Mouse (Mus musculus) embryo, embryonic 10 days (tissue): ENCODE measurements around the gene Cdk5r1.
"Not testable (repeated sequence)": the region's sequence is repeated elsewhere in the genome, so short reads cannot be mapped to it uniquely, and the experiment has no call there.

ENCODE experiments used
- DNase-seq: peaks from one replicate; pipeline ENCODE4 v3.0.0-alpha.2; 2015; ENCODE audit warnings: low spot score

The Cdk5r1 gene

DNA sequence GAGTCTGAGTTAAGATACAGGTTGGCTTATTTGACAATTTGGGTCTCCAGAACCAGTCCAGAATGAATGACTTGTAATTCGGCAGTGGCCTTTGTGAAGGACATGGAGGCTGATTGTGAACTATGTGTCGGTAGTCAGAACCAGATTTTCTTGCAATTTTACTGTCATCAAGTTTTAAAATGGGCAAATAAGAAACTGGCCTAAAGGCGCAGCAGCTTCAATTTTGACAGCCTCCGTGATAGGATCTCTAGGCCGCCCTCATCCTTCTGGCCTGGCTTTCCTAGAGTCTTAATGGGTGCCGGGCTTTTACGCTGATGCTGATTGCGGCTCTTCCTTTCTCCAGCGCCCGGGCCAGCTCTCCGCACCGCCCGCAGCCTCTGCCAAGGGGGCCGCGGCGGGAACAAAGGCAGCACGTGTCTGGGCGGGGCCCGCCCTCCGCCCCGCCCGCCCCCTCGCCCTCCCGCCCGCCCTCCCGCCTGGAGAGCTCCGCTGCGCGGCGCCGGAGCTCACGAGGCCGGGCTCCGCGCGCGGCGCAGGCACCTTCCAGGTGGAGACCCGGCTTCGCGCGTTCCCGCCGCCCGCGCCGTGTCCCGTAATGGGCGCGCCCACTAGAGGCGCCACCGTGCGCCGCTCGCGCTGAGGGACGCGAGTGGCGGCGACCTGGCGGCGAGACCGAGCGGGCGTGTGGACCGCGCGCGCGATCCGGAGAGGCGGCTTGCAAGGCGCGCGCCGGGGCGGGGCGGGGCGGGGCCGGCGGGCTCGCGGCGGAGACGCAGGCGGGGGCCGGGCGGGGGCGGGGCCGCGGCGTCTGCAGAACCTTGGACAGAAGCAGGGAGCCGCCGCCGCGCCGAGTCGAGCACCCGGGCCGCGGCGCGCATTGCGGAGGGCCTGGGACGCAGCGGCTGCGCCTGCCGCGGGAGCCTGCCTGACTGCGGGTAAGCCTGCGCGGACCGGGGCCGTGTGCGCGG lies at the start of gene Cdk5r1:
Gene Cdk5r1 (plus strand): TSS at position 802 of the 968 bp plus-strand sequence.
- peak; percentile 90 for DNase-seq

DNA sequence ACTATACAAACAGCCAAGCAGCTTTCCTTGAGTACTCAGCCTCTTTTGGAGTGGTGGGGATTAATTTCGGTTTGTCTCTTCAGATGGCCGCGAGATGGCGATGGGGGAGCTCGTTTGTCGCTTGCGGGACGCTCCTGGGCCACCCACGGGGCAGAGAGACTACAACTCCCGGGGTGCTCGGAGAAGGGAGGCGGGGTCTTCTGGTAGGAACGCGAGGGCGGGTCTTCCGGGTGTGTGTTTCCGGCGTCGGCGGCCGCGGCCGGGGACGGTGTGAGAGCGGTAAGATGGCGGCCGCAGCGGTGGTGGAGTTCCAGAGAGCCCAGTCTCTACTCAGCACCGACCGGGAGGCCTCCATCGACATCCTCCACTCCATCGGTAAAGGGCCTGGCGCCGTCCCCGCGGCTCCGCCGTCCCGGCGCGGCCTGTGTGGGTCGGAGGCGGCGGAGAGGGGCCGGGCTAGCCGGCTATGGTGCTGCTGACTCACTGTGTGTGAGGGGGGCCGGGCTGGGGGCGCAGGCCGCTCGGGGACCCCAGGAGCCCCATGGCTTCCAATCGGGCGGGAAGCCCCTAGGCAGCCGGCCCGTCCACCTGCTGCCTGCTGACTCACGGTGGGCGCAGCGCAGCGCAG lies 48.3 kb upstream of the Cdk5r1 start, which contains the start of gene Psmd11:
Gene Psmd11 (plus strand): TSS at position 235 of the 628 bp plus-strand sequence.
- peak; percentile 98 for DNase-seq

DNA sequence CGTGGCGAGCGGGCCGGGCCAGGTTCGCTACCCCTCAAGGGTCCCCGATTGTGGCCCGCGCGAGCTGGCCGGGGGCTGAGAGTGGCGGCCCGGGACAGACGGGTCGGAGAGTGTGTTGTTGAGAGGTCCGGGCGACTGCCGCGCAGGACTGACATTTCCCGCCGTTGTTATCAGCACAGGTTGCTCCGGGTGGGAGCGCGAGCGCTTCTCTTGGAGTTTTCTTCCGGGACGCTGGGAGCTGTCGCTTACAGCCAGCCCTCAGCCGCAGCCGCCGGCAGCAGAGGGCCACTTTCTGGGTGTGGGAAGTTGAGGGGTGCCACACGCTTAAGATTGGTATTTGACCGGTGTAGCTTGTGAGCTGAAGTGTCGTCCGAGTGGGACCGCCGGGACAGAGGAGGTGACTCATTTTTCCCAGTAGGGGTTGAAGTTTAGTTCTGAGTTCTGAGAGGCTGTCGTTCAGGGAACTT lies 47.8 kb upstream of the Cdk5r1 start:
- peak; percentile 34 for DNase-seq

DNA sequence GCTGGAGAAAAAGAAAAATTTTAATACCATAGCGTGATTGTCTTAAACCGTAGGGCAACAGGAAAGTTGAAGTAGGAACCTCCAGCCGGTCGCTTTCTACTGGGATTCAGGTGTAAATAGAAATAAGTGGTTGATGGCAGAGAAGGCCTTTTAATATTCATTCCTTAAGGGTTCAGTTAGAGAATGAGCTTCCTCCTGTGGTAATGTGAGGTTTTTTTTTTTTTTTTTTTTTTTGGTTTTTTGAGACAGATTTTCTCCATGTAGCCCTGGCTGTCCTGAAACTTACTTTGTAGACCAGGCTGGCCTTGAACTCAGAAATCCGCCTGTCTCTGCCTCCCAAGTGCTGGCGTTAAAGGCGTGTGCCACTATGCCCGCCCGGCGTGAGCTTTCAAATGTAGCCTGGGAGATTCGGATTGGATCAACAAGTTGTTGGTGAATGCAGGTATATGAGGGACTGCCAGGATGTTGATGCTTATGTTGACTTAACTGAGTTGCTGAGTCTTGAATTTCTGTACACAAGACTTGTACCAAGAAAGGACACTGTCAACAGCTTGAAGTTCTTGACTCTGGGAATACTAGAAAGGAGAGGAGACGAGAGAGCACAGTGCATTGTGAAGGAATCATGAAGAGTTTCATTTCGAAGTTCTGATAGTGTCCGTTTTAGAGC lies 47.2 kb upstream of the Cdk5r1 start:
- no peak for DNase-seq

DNA sequence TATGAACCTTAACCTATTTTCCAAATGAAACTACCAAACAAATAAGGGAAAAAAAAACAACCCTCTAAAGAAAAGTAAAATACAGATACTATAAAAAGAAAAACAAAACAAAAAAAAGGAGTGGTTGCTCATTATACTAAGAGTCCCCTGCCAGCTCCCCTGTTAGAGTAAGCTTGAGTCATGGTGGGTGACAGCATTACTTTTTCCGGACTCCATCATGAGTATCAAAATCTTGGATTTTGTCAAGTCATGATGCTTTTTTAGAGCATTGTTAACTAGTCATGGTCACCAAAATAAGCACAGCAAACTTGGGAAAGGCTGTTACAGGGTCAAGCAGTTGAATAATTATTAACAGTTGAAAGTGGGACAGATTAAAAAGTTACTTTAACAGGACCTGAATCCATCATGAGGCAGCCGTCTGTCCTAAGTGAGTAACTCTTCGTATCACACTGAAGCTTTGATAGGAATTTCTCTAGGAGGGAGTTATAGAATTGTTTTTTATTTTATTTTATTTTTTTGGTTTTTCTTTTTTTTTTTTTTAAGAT lies 46.4 kb upstream of the Cdk5r1 start:
- DNase-seq, result no peak

DNA sequence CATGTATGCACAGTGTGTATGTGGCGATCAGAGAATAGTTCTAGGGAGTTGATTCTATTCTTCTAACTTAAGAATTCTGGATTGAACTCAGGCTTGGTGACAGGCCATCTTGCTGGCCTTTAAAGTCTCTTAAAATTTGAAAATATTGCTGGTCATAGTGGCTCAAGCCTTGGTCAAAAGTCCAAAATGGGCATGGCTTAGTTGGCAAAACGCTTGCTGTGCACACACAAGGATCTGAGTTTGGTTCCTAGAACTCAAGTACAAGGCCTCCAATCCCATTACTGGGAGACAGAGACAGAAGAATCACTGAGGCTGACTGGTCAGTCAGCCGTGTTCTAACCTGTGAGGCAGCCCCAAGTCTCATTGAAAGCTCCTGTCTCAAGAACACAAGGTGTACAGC lies 29.9 kb upstream of the Cdk5r1 start:
- DNase-seq, result no peak

DNA sequence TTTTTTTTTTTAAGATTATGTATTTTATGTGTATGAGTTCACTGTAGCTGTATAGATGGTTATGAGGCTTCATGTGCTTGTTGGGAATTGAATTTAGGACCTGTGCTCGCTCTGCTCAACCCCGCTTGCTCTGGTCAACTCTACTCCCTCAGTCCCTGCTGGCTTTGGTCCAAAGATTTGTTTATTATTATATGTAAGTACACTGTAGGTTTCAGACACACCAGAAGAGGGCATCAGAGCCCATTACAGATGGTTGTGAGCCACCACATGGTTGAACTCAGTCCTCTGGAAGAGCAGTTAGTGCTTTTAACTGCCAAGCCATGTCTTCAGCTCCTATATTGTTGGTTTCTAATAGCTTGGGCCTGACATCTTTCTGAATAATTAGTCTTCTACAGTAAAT lies 27.0 kb upstream of the Cdk5r1 start:
- DNase-seq, result no peak

DNA sequence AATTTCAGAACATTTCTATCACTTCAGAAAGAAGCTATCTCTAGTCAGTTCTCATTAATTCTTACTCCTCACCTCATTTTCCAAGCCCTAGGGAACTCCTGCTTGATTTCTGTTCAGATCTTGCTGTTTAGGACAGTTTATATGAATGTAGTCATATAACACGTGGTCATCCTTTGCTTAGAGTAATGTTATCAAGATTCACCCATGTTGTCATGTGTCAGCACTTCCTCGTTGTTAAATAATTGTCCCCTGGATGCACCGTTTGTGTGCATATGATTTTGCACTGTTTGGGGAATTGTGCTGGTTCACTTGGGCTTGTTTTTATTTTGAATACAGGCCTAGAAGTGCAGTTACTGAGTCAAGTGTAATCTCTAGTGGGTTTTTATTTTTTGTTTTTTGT lies 24.6 kb upstream of the Cdk5r1 start:
- DNase-seq, result no peak

DNA sequence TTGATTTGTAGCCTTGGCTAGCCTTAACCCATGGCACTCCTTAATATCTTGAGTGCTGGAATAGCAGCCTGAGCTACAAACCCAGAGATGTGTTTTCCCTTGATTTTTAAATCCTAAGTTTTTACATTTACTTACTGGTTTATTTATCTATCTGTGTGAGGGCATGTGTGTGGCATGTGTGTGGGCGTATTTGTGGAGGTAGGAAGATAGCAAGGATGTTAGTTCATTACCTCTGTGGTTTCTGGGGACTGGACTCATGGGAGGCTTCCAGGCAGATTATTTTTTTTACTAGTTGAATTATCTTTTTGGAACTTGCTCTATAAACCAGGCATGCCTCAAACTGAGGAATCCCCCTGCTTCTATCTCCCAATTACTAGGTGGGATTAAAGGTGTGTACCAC lies 23.6 kb upstream of the Cdk5r1 start:
- no peak for DNase-seq

DNA sequence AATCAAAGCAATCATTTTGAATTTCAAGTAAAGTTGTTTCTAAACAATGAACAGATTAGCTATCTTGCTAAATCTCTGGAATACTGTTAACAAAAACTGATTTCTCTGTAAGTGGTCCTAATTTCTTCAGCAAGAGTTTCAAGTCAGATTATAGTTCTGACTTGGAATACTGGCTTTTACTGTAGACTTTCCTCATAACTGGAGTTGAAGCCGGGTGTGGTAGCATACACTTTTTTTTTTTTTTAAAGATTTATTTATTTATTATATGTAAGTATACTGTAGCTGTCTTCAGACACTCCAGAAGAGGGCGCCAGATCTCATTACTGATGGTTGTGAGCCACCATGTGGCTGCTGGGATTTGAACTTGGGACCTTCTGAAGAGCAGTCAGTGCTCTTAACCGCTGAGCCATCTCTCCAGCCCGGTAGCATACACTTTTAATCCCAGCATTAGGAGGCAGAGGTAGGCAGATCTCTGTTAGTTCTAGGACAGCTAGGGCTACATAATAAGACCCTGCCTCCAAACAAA lies 13.2 kb upstream of the Cdk5r1 start:
- DNase-seq, result not testable (repeated sequence)

DNA sequence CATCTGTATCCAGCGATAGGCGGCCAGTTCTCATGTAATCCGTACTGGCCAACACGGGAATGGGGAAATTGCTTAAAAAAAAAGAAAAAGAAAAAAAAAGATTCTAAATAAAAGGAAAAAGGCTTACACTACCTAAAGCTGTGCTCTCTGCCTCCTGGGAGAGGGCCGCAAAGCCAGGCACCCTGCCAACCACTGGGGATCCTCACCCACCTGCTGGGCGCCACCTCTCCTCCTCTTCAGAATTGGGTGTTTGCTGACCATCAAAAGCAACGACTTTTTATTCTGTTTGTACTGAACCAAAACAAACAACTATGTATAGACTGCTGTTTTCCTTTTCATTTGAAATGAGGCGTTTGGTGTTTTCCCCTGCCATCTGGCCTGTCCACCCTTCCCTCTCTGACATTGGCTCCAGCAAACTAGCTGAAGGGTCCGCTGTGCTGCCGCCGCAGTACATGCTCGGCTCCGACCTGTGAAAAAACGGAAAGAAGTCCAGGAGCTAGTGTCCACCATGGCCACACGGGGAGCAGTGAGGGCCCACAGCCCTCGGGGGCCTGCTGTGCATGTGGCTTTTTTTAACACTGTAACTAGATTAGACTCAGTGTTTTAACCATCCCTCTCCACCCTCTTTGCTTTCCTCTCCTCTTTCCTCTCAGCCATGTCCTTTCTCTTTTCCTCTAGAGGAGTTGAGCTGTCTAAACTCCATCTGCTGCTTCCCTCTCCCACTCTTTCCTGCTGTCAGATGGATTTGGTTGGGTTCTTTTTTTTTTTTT lies 4.8 kb upstream of the Cdk5r1 start:
- no peak for DNase-seq

DNA sequence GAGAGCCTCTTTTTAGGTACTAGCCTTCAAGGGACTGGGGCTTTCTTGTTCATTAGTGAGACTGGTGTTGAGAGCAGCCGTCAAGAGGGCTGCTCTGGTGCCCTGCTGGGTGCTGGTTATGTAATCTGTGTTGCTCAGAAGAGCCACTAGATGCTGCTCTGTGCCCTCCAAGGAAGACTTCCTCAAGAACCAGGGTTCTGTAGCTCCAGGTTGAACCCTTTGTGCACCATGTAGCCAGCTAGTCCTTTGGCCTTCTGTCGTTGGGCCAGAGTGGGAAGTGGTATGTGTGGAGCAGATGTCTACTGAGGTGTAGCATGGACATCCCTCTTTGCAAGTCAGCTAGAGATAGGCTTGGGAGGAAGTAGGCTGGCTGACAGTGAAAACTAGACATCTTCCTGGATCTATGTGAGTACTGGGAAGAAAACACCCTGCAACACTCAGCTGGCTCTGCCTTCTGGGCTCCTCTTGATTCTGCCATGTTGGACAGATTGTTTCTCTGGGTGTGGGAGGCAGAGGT lies 2.6 kb upstream of the Cdk5r1 start:
- no peak for DNase-seq

DNA sequence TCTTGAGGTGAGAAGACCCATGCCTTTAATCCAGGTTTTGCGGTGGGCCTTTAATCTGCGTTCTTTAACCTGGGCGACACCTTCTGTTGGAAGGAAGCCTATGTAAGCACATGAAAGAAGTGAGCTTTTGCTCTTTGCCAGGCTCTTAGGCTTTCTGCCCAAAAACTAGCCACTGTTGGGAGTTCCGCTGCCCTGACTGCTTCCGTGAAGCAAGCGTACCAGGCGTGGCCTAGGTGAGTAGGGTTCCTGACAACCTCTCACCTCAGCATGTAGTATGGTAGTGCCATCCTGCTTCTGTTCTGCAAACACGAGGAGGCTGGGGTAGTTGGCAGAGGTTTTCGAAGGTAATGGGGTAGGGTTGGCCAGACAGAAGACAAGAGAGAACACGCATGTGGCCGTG lies 2.0 kb upstream of the Cdk5r1 start:
- no peak for DNase-seq

DNA sequence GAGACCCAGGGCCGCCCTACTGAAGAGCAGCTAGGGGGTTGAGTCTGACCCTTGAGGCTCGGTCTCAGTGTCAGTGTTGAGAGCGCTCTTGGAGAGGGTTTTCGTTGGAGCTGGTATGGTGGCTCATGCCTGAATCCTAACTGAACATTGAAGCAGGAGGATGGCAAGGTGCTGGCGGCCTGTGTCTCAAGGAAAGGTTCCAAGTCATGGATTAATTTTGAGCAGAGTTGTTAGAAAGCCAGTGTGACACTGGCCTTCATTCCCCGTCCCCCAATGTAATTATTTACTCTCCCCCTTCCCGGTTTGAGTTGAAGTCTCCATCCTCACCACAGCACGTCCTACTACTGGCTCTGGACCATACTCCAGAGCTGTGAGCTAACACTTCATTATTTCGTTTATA lies 1.3 kb upstream of the Cdk5r1 start:
- no peak for DNase-seq

DNA sequence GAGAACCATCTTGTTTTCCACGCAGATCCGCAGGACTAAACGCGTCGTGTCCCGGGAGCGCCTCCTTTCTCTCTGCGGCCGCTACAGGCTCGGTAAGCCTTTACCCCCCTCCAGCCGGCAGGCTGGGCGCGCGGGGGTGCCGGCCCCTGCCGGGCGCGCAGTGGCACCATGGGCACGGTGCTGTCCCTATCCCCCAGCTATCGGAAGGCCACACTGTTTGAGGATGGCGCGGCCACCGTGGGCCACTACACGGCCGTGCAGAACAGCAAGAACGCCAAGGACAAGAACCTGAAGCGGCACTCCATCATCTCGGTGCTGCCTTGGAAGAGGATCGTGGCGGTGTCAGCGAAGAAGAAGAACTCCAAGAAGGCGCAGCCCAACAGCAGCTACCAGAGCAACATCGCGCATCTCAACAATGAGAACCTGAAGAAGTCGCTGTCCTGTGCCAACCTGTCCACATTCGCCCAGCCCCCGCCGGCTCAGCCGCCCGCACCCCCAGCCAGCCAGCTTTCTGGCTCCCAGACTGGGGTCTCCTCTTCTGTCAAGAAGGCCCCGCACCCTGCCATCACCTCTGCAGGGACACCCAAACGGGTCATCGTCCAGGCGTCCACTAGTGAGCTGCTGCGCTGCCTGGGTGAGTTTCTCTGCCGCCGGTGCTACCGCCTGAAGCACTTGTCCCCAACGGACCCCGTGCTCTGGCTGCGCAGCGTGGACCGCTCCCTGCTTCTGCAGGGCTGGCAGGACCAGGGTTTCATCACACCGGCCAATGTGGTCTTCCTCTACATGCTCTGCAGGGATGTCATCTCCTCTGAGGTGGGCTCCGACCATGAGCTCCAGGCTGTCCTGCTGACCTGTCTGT lies 747 bp downstream of the Cdk5r1 start:
- peak; percentile 51 for DNase-seq

DNA sequence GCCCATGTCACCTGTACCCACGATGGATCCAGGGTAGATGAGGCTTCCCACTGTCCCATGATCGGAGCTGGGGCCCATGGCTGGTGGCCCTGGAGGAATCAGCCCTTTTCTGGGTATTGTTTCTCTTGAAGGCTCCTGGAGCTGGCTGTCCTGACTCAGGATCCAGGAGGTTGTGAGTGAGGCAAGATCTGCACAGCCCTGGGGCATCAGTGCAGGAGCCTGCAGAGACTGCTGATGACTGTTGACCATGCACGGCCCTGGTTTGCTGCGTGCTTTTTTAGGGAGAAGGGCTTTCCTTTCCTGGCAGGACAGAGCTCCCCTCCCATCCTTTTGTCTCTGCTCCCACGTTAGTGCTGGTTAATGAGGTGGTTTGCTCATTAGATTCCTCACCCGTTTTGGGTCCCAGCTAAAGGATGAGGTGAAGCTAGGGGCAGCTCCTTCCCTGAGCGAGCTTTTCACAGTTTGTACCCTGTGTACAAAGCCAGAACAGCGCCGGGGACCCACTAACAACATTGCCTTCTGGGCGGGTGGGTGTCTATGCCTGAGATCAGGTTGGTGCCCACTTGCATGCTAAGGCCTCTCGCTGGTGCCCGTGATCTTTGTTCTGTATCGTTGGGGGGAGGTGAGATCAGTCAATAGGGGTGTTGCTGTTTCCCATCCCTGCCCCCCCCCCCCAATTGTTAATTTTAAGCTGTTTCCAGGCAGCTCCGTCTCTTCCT lies 2.0 kb downstream of the Cdk5r1 start:
- no peak for DNase-seq

DNA sequence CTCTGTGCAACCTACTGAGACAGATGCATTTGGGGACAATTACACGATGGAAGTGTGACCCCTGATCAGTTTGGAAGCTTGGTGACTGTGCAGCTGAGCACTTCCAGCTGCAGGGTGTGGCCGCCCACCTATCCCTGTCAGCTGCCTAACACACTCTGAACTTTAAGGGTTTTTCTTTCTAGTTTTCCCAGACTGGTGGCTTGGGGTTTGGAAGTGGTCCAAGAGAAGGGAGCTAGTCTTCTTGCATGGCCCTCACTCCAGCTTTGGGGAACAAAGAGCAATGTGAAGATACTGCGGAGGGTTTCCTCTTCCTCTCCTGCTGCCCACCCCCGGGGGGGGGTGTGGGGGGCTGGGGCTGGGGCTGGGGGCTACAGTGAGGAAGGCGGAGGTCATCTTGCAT lies 2.6 kb downstream of the Cdk5r1 start:
- no peak for DNase-seq

DNA sequence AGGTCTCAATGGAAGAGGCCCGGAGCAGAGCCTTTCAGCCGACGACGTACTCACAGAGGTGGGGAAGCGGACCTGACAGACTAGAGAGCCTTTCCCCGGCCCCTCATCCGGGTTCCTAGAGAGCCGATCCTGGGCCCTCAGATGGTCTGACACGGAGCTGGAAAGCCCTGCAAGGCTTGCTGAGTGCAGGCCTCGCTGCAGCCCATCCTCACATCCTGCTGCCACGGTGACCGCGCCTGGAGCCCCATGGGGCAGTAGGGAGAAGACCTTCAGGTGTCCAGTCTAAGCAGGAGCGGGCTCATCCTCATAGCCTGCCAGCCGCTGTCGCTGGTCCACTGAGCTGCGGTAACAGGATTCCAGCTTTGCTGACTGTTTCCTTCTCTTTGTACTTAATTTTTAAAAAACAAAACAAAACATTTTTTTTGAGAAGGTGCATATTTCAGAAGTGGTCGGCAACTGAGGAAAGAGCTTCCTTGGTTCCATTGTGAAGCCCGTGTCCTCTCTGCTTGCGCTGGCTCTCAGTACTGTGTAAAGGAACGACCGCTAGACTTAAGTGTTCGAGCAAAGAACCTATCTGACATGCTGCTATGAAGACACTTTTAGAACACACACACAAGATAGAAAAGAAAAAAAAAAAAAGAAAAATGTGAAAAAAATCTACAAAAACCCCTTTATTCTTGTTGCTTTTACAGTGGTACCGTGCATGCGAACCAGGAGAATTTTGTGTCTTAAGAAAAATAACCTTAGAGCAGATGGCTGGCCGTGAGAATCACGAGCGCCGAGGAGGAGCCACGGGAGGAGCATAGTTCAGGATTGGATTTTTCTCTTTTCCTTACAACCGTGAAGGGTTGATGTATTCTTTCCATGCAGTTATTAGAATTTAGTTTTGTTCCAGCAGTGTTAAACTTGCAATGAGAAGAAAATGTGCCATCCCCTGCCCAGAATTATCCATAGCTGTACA lies 3.4 kb downstream of the Cdk5r1 start:
- DNase-seq, result no peak
